Mouse (Mus musculus): ENCODE results near the gene Clec2d. TPM values are rescaled to one million over a fixed set of nuclear protein-coding genes. Genes with fewer than 3 reads are reported as not detected.

Gene Clec2d
- polyA plus RNA-seq, 1 experiment from 2014 or later: 0.23 TPM

DNA sequence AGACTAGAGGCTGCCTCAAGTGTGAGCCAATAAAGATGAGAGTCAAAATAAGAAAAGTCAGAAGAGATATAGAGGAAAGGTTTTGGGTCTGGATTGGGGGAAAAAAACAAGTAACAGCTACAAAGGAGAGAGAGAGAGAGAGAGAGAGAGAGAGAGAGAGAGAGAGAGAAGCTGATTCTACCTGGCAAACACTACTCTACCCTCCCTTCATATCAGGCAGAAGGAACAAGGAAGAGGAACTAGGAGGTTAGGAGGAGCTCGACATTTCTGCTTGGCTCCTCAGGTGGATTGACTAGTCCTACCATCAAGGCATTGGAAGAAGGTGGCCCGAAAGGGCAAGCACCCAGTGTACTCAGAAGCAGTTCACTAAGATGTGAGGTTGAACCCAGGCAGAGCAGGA lies 33.8 kb downstream of the Clec2d start:
- H3K27ac ChIP-seq: no peak overlapping the region
- no peak overlapping the region for H3K9ac ChIP-seq (replicated peaks)
- no peak overlapping the region for H3K4me2 ChIP-seq
- no peaks in the 10 kb centered on the region for H3K4me1 ChIP-seq (replicated peaks)
- WGBS: 88% methylated on average over 2 of the region's 2 CpGs
- no peaks in the 10 kb centered on the region for H3K36me3 ChIP-seq
- ATAC-seq (ENCODE audit: insufficient number of reproducible peaks, insufficient read depth, low FRiP score, low TSS enrichment, low read depth): no peak
- H3K9me3 ChIP-seq: no peaks in the 10 kb centered on the region
- H3K27me3 ChIP-seq: no peaks in the 10 kb centered on the region
- H3K4me3 ChIP-seq (replicated peaks): no peak overlapping the region

- Histone ChIP-seq H3K4me1 (replicated peaks) (no peaks in the 10 kb centered on the region), H3K4me3 (replicated peaks) (no peak overlapping the region), H3K27me3 (no peaks in the 10 kb centered on the region), H3K36me3 (no peaks in the 10 kb centered on the region), H3K27ac (no peak overlapping the region), H3K9me3 (no peaks in the 10 kb centered on the region), H3K4me2 (no peak overlapping the region), H3K9ac (replicated peaks) (no peak overlapping the region)
- WGBS: 78% methylated on average over 2 of the region's 2 CpGs
- ATAC-seq (ENCODE audit: insufficient number of reproducible peaks, insufficient read depth, low FRiP score, low TSS enrichment, low read depth): no peak
These were observed 34.6 kb downstream of the Clec2d start for GRCm38 (mm10) chr6:129215053-129215452.

DNA sequence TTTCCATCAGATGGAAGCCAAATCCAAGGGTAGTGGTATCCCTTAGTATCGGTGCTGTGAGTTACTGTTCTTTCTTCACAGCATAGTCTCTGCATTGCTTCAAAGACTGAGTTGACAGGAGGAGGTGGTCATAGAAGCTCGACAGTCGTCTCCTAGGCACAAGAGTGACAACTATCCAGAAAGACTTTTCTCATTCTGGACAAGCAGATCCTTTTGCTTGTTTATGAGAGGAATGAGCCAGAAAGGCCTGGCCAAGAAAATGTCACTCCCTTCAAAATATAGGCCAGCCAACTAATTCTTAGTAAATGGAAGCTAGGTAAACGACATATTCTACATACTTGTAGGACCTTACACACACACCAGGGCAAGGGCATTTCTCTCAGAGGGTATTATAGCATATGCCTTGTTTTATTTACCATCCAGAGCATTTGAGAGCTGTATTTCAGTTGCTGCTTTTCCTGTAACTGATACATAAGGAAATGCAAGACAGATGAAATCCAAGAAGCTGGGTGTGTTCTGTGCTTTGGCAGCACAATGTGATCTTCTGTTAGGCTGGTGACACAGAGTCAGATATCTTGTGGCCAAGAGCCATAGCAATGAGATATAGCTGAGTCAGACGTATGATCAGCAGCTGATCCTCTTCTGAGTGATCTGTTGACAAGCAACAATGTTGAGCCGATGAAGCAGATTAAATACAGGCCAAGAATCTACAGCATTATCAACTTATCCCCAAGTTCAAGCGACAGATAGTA lies 35.6 kb downstream of the Clec2d start:
- Histone ChIP-seq H3K4me1 (replicated peaks) (no peaks in the 10 kb centered on the region), H3K9me3 (no peaks in the 10 kb centered on the region), H3K36me3 (no peaks in the 10 kb centered on the region), H3K4me3 (replicated peaks) (no peak overlapping the region), H3K4me2 (no peak overlapping the region), H3K9ac (replicated peaks) (no peak overlapping the region), H3K27me3 (no peaks in the 10 kb centered on the region), H3K27ac (no peak overlapping the region)
- 86% methylated on average over 7 of the region's 7 CpGs for WGBS
- no peak for ATAC-seq (ENCODE audit: insufficient number of reproducible peaks, insufficient read depth, low FRiP score, low TSS enrichment, low read depth)

DNA sequence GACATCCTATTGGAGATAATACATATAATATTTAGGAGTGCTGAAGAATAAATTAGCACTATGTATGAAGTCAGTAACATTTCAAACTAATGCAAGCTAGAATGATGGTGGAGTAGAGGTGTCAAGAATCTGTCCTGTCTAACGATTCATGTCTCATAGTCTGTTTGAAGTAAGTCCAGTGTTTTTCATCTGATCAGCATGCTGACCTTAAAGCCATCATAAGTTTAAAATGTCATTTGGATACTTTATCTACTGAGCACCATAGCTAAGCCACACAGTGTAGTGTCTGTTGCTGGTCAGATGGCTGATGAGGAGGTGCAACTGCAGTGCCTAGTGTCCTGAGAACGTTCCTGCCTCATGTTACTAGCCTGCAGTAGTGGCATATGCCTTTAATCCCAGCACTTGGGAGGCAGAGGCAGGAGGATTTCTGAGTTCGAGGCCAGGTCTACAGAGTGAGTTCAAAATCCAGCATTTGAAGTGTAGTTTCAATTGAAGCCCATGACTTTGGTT lies 36.4 kb downstream of the Clec2d start:
- 77% methylated on average over 3 of the region's 3 CpGs for WGBS
- ATAC-seq (ENCODE audit: insufficient number of reproducible peaks, insufficient read depth, low FRiP score, low TSS enrichment, low read depth): no peak

GRCm38 (mm10) chr6:129218191-129218696 lies 37.8 kb downstream of the Clec2d start:
- no peaks in the 10 kb centered on the region for H3K36me3 ChIP-seq
- no peak for ATAC-seq (ENCODE audit: insufficient number of reproducible peaks, insufficient read depth, low FRiP score, low TSS enrichment, low read depth)
- no peaks in the 10 kb centered on the region for H3K27me3 ChIP-seq
- no peaks in the 10 kb centered on the region for H3K9me3 ChIP-seq
- 80% methylated on average over 5 of the region's 5 CpGs for WGBS
- no peak overlapping the region for H3K27ac ChIP-seq
- no peak overlapping the region for H3K4me2 ChIP-seq
- H3K4me3 ChIP-seq (replicated peaks): no peak overlapping the region
- H3K4me1 ChIP-seq (replicated peaks): no peaks in the 10 kb centered on the region
- H3K9ac ChIP-seq (replicated peaks): no peak overlapping the region

More for the DNA sequence above, 36.4 kb downstream of the Clec2d start:
- Histone ChIP-seq H3K27me3 (no peaks in the 10 kb centered on the region), H3K4me2 (no peak overlapping the region), H3K36me3 (no peaks in the 10 kb centered on the region), H3K27ac (no peak overlapping the region), H3K4me3 (replicated peaks) (no peak overlapping the region), H3K9ac (replicated peaks) (no peak overlapping the region), H3K4me1 (replicated peaks) (no peaks in the 10 kb centered on the region), H3K9me3 (no peaks in the 10 kb centered on the region)

DNA sequence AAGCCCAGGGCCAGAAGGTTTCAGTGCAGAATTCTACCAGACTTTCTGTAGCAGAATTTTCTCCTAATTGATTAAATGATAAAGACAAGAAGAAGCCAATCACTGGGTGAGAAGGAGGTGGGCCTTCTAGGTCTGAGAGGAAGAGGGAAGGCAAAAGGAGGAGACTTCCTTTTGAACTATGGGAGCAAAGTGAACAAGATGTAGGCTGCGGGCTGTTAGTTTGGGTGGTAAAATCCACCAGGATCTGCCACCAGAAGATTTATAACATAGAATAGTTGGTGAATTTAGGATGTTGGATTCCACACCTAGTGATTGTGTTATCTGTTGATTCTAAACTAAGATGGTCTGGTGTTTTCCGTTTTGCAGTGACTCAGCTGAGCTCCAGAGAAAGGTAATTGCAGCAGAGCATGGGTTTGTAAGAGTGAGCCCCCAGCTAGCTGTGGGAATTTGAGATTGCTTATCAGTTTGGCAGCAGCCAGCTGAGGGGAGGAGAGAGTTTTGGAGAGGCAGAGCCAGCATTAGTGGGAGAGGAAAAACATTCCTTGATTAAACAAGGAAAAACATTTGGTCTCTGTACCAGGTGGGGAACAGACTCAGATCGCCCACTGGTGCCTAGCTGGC lies 39.6 kb downstream of the Clec2d start:
- H3K27me3 ChIP-seq: no peaks in the 10 kb centered on the region
- no peak overlapping the region for H3K27ac ChIP-seq
- H3K4me2 ChIP-seq: no peak overlapping the region
- WGBS: 65% methylated on average over 3 of the region's 3 CpGs
- no peak overlapping the region for H3K9ac ChIP-seq (replicated peaks)
- H3K36me3 ChIP-seq: no peaks in the 10 kb centered on the region
- H3K4me3 ChIP-seq (replicated peaks): no peak overlapping the region
- no peaks in the 10 kb centered on the region for H3K4me1 ChIP-seq (replicated peaks)
- H3K9me3 ChIP-seq: no peaks in the 10 kb centered on the region
- ATAC-seq (ENCODE audit: insufficient number of reproducible peaks, insufficient read depth, low FRiP score, low TSS enrichment, low read depth): no peak

GRCm38 (mm10) chr6:129221053-129221452 lies 40.6 kb downstream of the Clec2d start:
- 97% methylated on average over 1 of the region's 1 CpGs for WGBS
- ATAC-seq (ENCODE audit: insufficient number of reproducible peaks, insufficient read depth, low FRiP score, low TSS enrichment, low read depth): no peak
- Histone ChIP-seq H3K4me1 (replicated peaks) (no peaks in the 10 kb centered on the region), H3K27me3 (no peaks in the 10 kb centered on the region), H3K36me3 (no peaks in the 10 kb centered on the region), H3K9me3 (no peaks in the 10 kb centered on the region), H3K4me2 (no peak overlapping the region), H3K4me3 (replicated peaks) (no peak overlapping the region), H3K9ac (replicated peaks) (no peak overlapping the region), H3K27ac (no peak overlapping the region)

- Histone ChIP-seq H3K4me1 (replicated peaks) (no peaks in the 10 kb centered on the region), H3K9me3 (no peaks in the 10 kb centered on the region), H3K4me3 (replicated peaks) (no peak overlapping the region), H3K36me3 (no peaks in the 10 kb centered on the region), H3K27me3 (no peaks in the 10 kb centered on the region), H3K27ac (no peak overlapping the region), H3K4me2 (no peak overlapping the region), H3K9ac (replicated peaks) (no peak overlapping the region)
- no peak for ATAC-seq (ENCODE audit: insufficient number of reproducible peaks, insufficient read depth, low FRiP score, low TSS enrichment, low read depth)
- WGBS: 92% methylated on average over 3 of the region's 3 CpGs
These were observed 41.9 kb downstream of the Clec2d start for GRCm38 (mm10) chr6:129222188-129222800.

DNA sequence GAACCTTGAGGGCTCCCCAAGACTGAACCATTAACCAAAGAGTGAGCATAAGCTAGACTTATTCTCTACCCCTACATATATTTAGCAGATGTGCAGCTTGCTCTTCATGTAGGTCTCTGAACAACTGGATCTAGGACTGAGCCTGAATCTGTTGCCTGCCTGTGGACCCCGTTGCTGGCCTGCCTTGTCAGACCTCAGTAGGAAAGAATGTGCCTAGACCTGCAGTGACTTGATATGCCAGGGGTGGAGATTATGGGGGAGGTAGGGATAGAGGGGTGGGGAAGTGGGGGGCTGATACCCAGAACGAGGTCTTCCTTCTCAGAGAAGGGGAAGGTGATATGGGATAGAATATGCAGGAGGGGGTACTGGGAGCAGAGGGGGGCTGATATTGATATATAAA lies 43.2 kb downstream of the Clec2d start:
- Histone ChIP-seq H3K9me3 (no peaks in the 10 kb centered on the region), H3K27ac (no peak overlapping the region), H3K27me3 (no peaks in the 10 kb centered on the region), H3K9ac (replicated peaks) (no peak overlapping the region), H3K36me3 (no peaks in the 10 kb centered on the region), H3K4me3 (replicated peaks) (no peak overlapping the region), H3K4me1 (replicated peaks) (no peaks in the 10 kb centered on the region), H3K4me2 (no peak overlapping the region)
- WGBS: 79% methylated on average over 2 of the region's 2 CpGs
- ATAC-seq (ENCODE audit: insufficient number of reproducible peaks, insufficient read depth, low FRiP score, low TSS enrichment, low read depth): no peak

DNA sequence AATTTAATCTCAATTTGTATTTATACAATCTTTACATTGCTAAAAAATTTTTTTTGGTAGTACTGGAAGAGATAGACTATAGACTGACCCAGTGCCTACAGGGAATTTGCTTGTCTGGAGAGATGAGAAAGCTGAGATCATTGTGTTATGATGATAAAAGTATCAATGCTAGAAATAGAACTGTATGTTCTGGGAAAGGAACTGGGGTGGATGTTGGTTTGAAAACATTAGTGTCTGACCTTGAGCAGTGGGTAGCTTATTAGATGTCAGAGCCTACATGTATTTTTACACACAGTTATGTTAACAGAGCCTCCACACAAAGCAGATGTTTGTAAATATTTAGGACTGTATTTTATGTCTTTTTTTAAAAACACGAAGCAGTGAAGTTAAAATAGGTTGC lies 43.7 kb downstream of the Clec2d start:
- H3K27me3 ChIP-seq: no peaks in the 10 kb centered on the region
- no peaks in the 10 kb centered on the region for H3K9me3 ChIP-seq
- no peak overlapping the region for H3K4me2 ChIP-seq
- H3K4me1 ChIP-seq (replicated peaks): no peaks in the 10 kb centered on the region
- H3K9ac ChIP-seq (replicated peaks): no peak overlapping the region
- no peaks in the 10 kb centered on the region for H3K36me3 ChIP-seq
- no peak for ATAC-seq (ENCODE audit: insufficient number of reproducible peaks, insufficient read depth, low FRiP score, low TSS enrichment, low read depth)
- 71% methylated on average over 1 of the region's 1 CpGs for WGBS
- no peak overlapping the region for H3K4me3 ChIP-seq (replicated peaks)
- H3K27ac ChIP-seq: no peak overlapping the region

DNA sequence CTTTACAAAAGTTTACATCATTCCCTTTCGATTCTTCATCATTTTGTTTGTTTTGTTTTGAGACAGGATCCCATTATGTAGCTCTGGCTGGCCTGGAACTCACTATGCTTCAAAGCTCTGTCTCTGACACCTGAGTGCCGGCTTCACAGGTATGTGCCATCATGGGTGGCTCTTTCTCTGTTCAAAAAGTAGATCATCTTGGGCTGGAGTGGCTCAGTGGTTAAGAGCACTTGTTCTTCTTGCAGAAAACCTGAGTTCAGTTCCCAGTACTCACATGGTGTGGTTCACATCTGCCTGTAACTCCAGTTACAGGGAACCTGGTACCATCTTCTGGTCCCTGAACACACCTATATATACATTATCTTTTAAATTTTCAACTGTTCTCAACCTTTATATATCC lies 44.7 kb downstream of the Clec2d start:
- no peak overlapping the region for H3K9ac ChIP-seq (replicated peaks)
- H3K27me3 ChIP-seq: no peaks in the 10 kb centered on the region
- no peaks in the 10 kb centered on the region for H3K9me3 ChIP-seq
- no peak overlapping the region for H3K27ac ChIP-seq
- H3K36me3 ChIP-seq: no peaks in the 10 kb centered on the region
- no peak overlapping the region for H3K4me3 ChIP-seq (replicated peaks)
- H3K4me1 ChIP-seq (replicated peaks): no peaks in the 10 kb centered on the region
- WGBS: 84% methylated on average over 2 of the region's 2 CpGs
- no peak overlapping the region for H3K4me2 ChIP-seq
- ATAC-seq (ENCODE audit: insufficient number of reproducible peaks, insufficient read depth, low FRiP score, low TSS enrichment, low read depth): no peak
